Mouse (Mus musculus) mouse embryonic stem cell (cell line): ENCODE measurements around the gene Gm11027.
"Not testable (repeated sequence)": the region's sequence is repeated elsewhere in the genome, so short reads cannot be mapped to it uniquely, and the experiment has no call there.

Experiments used
- in situ Hi-C, 2 experiments: fragments of 300-500 bp; cut with MboI; formaldehyde crosslinking; loops; 1 replicate in 1 of 2; 3 replicates in 1 of 2; pipeline ENCODE4 v1.14.3; 2019 to 2020; ENCODE audit warnings: low sequenced_read_pairs in 2 of 2, low pct_unique_long_range_greater_than_20kb in 1 of 2, mixed read lengths in 1 of 2; ENCODE audit not compliant: unreplicated experiment in 1 of 2

Gm11027 gene

DNA sequence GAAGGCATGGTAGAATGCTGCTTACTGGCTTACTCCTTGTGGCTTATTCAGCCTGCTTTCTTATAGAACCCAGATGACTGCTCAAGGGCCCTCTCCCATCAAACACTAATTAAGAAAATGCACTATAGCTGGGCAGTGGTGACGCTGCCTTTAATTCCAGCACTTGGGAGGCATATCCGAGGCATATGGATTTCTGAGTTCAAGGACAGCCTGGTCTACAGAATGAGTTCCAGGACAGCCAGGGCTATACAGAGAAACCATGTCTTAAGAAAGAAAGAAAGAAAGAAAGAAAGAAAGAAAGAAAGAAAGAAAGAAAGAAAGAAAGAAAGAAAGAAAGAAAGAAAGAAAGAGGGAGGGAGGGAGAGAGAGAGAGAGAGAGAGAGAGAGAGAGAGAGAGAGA lies at the start of gene Gm11027:
TSS of gene Gm11027 (plus strand) at position 301 of the 400 bp plus-strand sequence.
- in situ Hi-C loops = not testable (repeated sequence)

DNA sequence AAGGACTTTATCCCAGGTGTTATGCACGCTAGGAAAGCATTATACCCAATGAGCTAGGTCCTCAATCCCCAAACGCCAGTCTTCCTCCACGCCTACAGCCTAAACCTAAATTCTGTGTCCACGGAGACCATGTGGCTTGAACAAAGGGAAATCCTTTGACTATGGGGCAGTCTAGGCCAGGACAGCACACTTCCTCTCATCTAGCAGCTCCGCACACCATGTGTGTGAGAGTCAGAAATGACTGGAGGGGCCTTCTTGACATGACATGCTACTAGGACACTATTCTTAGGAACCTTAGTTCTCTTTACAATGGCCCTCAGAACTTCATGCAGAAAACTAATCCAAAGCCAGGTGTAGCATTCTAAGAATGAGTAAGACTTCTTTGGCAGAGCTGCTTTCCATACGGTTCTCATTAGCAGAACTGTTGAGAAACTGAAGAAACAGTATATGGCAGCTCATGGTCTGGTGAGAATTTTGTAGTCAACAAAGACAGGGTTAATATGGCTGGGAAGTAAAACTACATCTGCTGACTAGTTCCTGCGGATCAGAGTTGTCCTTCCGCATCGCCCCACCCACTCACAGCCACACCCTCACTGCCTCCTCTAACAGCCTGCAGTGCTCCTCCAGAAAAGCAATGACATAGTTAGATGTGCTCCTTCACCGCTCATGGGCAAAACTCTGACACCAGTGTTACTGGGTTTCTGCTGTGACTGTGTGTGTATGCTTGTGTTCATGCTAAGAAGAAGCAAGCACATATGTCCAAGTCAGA lies 48.7 kb upstream of the Gm11027 start:
- in situ Hi-C loops = no loop called here

GRCm38 (mm10) chr12:116229451-116229850 lies 45.7 kb upstream of the Gm11027 start:
- in situ Hi-C loops = no loop called here

DNA sequence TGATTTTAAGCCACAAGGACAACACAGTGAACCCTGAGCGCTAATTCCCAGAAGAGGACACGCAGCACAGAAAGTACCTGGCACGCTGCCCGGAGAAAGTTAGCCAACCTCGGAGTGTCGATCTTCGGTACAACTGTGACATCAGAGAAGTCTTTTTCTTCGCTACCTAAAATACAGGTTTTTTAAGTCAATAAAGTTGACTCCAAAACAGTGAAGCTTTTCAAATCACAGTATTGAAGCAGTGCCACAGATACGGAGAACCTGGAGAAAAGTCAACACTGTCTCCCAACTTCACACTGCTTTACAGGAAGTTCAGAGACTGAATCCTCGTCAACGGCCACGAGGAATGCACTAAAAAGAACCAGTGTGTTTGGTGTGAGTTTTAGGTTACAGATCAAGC lies 43.6 kb upstream of the Gm11027 start:
- in situ Hi-C loops = no loop called here

GRCm38 (mm10) chr12:116232061-116232460 lies 43.1 kb upstream of the Gm11027 start:
- in situ Hi-C loops = no loop called here

- in situ Hi-C loops = no loop called here
Observed at GRCm38 (mm10) chr12:116235356-116235755, 39.8 kb upstream of the Gm11027 start.

GRCm38 (mm10) chr12:116236658-116237057 lies 38.5 kb upstream of the Gm11027 start:
- in situ Hi-C loops = no loop called here

DNA sequence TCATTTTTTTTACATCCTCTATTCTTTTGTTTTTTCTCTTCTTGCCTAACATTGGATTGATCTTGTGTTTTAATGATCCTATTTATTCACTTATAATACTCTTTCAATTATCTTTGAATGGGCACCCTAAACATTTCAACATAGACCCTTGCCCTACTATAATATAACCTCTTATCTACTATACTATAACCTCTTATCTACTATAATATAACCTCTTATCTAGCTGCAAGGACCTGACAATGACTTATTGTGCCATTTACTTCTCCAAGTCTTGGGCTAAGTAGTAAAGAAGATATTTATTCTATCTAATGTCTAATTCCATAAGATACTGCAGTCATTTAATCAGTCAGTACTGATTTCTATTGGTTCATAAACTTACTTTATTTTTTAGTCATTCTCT lies 36.8 kb upstream of the Gm11027 start:
- in situ Hi-C loops = no loop called here

DNA sequence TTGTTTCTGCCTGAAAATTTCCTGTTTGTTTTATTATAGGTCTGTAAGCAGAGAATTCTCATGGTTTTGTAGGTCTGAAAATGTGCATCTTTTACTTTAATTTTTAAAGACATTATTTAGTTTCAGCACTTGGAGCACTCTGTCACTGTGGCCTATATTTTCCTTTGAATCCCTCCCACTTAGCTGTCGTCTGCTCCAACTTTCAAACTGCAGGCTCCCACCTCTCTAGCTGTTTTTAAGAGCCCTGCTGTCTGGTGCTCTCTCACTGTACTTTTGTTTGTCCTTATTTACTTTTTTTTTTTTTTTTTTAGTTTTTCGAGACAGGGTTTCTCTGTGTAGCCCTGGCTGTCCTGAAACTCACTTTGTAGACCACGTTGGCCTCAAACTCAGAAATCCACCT lies 36.4 kb upstream of the Gm11027 start:
- in situ Hi-C loops = no loop called here

GRCm38 (mm10) chr12:116244601-116245000 lies 30.6 kb upstream of the Gm11027 start:
- in situ Hi-C loops = no loop called here

DNA sequence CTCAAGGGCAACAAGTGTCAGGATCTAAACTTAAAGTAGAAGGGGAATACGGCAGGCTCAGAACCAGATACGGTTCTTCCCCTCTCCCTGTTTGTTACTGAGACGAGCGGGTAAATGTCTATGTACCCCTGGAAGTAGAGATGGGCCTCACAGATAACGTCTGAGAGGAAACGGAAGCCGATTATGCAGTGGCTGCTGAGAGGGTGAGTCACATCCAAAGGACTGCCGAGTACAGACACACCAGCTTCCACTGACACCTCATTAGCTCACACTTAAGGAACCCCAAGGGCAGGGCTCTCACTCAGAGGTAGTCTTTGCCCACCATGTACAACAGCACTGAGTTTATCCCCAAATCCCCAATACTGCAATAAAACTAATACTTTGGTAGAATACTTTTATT lies 20.5 kb upstream of the Gm11027 start:
- in situ Hi-C loops = no loop called here

- in situ Hi-C loops = no loop called here
Observed at GRCm38 (mm10) chr12:116255636-116256035, 19.6 kb upstream of the Gm11027 start.

GRCm38 (mm10) chr12:116258321-116258720 lies 16.9 kb upstream of the Gm11027 start:
- in situ Hi-C loops = no loop called here

GRCm38 (mm10) chr12:116262555-116263341 lies 12.4 kb upstream of the Gm11027 start, which contains the start of gene Wdr60:
Gene Wdr60, minus strand, starts transcription at chr12:116263022.
- in situ Hi-C loops = no loop called here

DNA sequence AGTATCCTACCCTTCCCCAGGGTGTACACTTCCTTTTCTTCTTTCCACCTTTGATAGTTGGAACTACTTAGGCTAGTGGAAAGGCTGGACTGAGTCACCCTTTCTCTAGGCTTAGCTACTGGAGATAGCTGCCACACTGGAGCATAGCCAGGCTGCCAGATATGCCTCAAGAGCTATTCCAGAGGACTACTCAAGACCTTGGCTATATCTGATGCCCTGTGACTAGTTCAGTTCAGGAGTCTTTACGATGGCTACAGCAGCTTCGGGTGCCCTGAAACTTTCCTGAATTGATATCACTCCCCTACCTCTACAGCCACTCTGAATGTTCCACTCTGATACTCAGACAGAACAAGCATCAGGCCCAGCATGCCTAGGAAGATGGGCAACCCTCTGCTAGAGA lies 10.4 kb upstream of the Gm11027 start:
- in situ Hi-C loops = no loop called here

- in situ Hi-C loops = no loop called here
Observed at GRCm38 (mm10) chr12:116265275-116265674, 9.9 kb upstream of the Gm11027 start.

GRCm38 (mm10) chr12:116269450-116269849 lies 5.7 kb upstream of the Gm11027 start:
- in situ Hi-C loops = no loop called here

- in situ Hi-C loops = no loop called here
Observed at GRCm38 (mm10) chr12:116270538-116270937, 4.6 kb upstream of the Gm11027 start.

DNA sequence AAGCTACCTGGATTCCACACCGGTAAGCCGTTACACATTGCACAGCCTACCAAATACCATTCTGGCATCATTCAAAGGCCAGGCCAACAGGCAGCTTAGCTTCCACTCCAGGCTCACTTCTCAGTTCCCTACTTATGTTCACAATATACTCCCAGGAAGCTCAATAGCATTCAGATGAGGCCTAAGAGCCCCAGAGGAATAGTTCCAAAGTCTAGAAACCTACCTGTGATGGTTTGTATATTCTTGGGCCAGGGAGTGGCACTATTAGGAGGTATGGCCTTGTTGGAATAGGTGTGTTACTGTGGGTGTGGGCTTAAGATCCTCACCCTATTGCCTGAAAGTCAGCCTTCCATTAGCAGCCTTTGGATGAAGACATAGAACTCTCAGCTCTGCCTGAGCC lies 4.1 kb upstream of the Gm11027 start:
- in situ Hi-C loops = no loop called here

GRCm38 (mm10) chr12:116273733-116274132 lies 1.5 kb upstream of the Gm11027 start:
- in situ Hi-C loops = no loop called here
